Mouse (Mus musculus) heart, postnatal 14 days (tissue): ENCODE data around the gene Pcbp4. TPM values are rescaled to one million over a fixed set of nuclear protein-coding genes. Genes with fewer than 3 reads are reported as not detected.

Experiments used
- DNase-seq, 2 experiments: peaks; one replicate each; pipeline ENCODE4 v3.0.0; 2021 to 2022
- intact Hi-C: fragments of 180-260 bp; cut with DNase I; formaldehyde crosslinking; loops from one replicate; pipeline ENCODE4 v1.15.1; 2025
- long read RNA-seq, 2 experiments: library from polyadenylated mRNA; stranded (forward); transcript quantifications; one replicate each; pipeline ENCODE4 v2.0.0; 2021
- total RNA-seq, 2 experiments: library from RNA; stranded (reverse); gene quantifications; 2 replicates each; pipeline ENCODE4 v1.2.3; 2021

Gene Pcbp4
- total RNA-seq = 10 to 100 TPM; 62.4 to 68.8 TPM
- long read RNA-seq, experiment 1, transcript Pcbp4-201 (13 exons, 2,035 nt) = major isoform, 82 of 108 reads
- long read RNA-seq, experiment 1, partial matches to known transcripts = 11 of 108 reads
- long read RNA-seq, experiment 1, other reads (novel, unspliced or antisense) = 15 of 108 reads
- long read RNA-seq, experiment 2, transcript Pcbp4-201 (13 exons, 2,035 nt) = major isoform, 69 of 87 reads
- long read RNA-seq, experiment 2, partial matches to known transcripts = 6 of 87 reads
- long read RNA-seq, experiment 2, other reads (novel, unspliced or antisense) = 12 of 87 reads

GRCm38 (mm10) chr9:106453271-106454070, at the start of gene Pcbp4:
Pcbp4 (plus strand) TSS chr9:106453291.
- DNase-seq = peak; percentile 74 to 76
- intact Hi-C loops = no loop called here

- DNase-seq = peak; percentile 74 to 82
- intact Hi-C loops = no loop called here
These were observed 47.8 kb upstream of the Pcbp4 start for GRCm38 (mm10) chr9:106405275-106405674.

GRCm38 (mm10) chr9:106406443-106407078, 46.5 kb upstream of the Pcbp4 start:
- intact Hi-C loops = loop anchor here (1.0 kb wide), 1 partner anchor 12 kb away; no protein-coding TSS in a partner anchor
- peak; percentile 58 to 63 for DNase-seq

- intact Hi-C loops = no loop called here
- DNase-seq = no peak
These were observed 44.0 kb upstream of the Pcbp4 start for GRCm38 (mm10) chr9:106409096-106409495.

GRCm38 (mm10) chr9:106410086-106410650, 42.9 kb upstream of the Pcbp4 start:
- DNase-seq = no peak
- intact Hi-C loops = no loop called here

GRCm38 (mm10) chr9:106411091-106411594, 41.9 kb upstream of the Pcbp4 start:
- DNase-seq = no peak
- intact Hi-C loops = no loop called here

GRCm38 (mm10) chr9:106411729-106412128, 41.4 kb upstream of the Pcbp4 start:
- DNase-seq = no peak
- intact Hi-C loops = no loop called here

GRCm38 (mm10) chr9:106412210-106412609, 40.9 kb upstream of the Pcbp4 start:
- intact Hi-C loops = no loop called here
- no peak for DNase-seq

GRCm38 (mm10) chr9:106413606-106414005, 39.5 kb upstream of the Pcbp4 start:
- intact Hi-C loops = no loop called here
- DNase-seq = no peak

- intact Hi-C loops = no loop called here
- DNase-seq = no peak
These were observed 36.3 kb upstream of the Pcbp4 start for GRCm38 (mm10) chr9:106416826-106417225.

GRCm38 (mm10) chr9:106417841-106418625, 35.1 kb upstream of the Pcbp4 start:
- peak; percentile 88 to 90 for DNase-seq
- intact Hi-C loops = loop anchor here (1.0 kb wide), 1 partner anchor 12 kb away; no protein-coding TSS in a partner anchor

GRCm38 (mm10) chr9:106420608-106421007, 32.5 kb upstream of the Pcbp4 start:
- intact Hi-C loops = loop anchor here (1.0 to 2.0 kb wide), 2 partner anchors 51 to 70 kb away; no protein-coding TSS in a partner anchor
- DNase-seq = no peak

GRCm38 (mm10) chr9:106421033-106421864, 31.8 kb upstream of the Pcbp4 start:
- DNase-seq = no peak
- intact Hi-C loops = loop anchor here (2.0 kb wide), 1 partner anchor 70 kb away; no protein-coding TSS in a partner anchor

GRCm38 (mm10) chr9:106421865-106422160, 31.3 kb upstream of the Pcbp4 start:
- DNase-seq = peak; percentile 81 to 93
- intact Hi-C loops = loop anchor here (1.0 to 2.0 kb wide), 2 partner anchors 71 to 133 kb away; no protein-coding TSS in a partner anchor

GRCm38 (mm10) chr9:106428719-106429220, 24.3 kb upstream of the Pcbp4 start:
- no peak for DNase-seq
- intact Hi-C loops = loop anchor here (2.0 kb wide), 1 partner anchor 46 kb away; the partner anchor contains the start of gene Rrp9

GRCm38 (mm10) chr9:106429221-106430014, 23.7 kb upstream of the Pcbp4 start, which contains the start of gene Rpl29:
Rpl29 (plus strand) TSS chr9:106429454.
- peak; percentile 93 to 96 for DNase-seq

GRCm38 (mm10) chr9:106430015-106430264, 23.2 kb upstream of the Pcbp4 start:
- DNase-seq = no peak
- intact Hi-C loops = no loop called here

More at GRCm38 (mm10) chr9:106429221-106430014, 23.7 kb upstream of the Pcbp4 start, which contains the start of gene Rpl29:
- intact Hi-C loops = loop anchor here (2.0 kb wide), 1 partner anchor 45 kb away; the partner anchor contains the start of gene Rrp9

- no peak for DNase-seq
- intact Hi-C loops = no loop called here
These were observed 19.7 kb upstream of the Pcbp4 start for GRCm38 (mm10) chr9:106433389-106433788.
